11 mouse cellular contexts compared by ENCODE assay signal in the genomic region with DNA sequence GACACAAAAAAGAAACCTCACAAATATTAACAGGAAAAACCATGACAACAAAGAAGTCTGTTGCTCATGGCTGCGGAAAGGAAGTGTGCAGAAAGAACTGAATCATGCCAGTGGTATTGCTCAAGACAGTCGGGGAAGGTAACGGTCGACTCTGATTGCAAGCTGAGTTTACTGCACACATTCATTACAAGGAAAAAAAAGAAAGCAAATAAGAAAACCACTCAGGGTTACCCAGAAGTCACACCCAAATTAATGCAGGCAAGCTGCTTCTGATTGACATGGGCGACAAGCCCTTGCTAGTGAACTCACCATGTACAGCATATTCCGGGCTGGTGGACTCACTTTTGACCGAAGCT. TPM values are rescaled to one million over a fixed set of nuclear protein-coding genes. Genes with fewer than 3 reads are reported as not detected.
DNase-seq lines count a peak whose midpoint lies in the region; ATAC-seq lines count a peak whose summit lies in the region.
"Had no signal": no experiment of that assay in that cellular context is flagged by ENCODE, and none has a peak within 500 bp of the region (broad histone marks: within the 10 kb centered on the region; RNA-seq: fewer than 3 reads in every experiment).

No protein-coding gene starts in this region.

- no peaks in the 10 kb centered on the region for H3K27me3 ChIP-seq in intestine, embryonic 15.5 days (replicated peaks)
- no peaks in the 10 kb centered on the region for H3K27me3 ChIP-seq in midbrain, embryonic 11.5 days (ENCODE audit: control insufficient read depth, insufficient read depth, low read length)
- H3K27me3 ChIP-seq: midbrain, embryonic 12.5 days had no signal

- peak; percentile 22 for DNase-seq in 3T3-L1 (ENCODE audit: low read depth, low spot score)
- DNase-seq in CD4-positive, CD25-positive, alpha-beta regulatory T cell, adult 2 months (ENCODE audit: low read depth, low spot score) = peak; percentile 61
- no peak for DNase-seq in midbrain, embryonic 11.5 days (ENCODE audit: low spot score, missing footprints)
- DNase-seq in embryo, embryonic 10 days (ENCODE audit: low spot score) = no peak
- no peak for DNase-seq in ovary, postnatal 14 days (ENCODE audit: low spot score)
- DNase-seq: gastrocnemius, postnatal 10 days had no signal

- 73% methylated on average over 7 of the region's 7 CpGs for WGBS in intestine, embryonic 15.5 days
- 95% methylated on average over 7 of the region's 7 CpGs for WGBS in midbrain, embryonic 11.5 days

- no peaks in the 10 kb centered on the region for H3K9me3 ChIP-seq in intestine, embryonic 15.5 days
- no peaks in the 10 kb centered on the region for H3K9me3 ChIP-seq in midbrain, embryonic 11.5 days (ENCODE audit: control insufficient read depth, low read length)
- H3K9me3 ChIP-seq: hindbrain, embryonic 10.5 days; midbrain, embryonic 12.5 days had no signal

- peak; percentile 63 for ATAC-seq in intestine, embryonic 15.5 days
- peak; percentile 55 for ATAC-seq in megakaryocyte-erythroid progenitor cell, adult 5-6 weeks (replicated peaks; ENCODE audit: low FRiP score, low TSS enrichment, poor library complexity, severe bottlenecking)
- ATAC-seq in midbrain, embryonic 11.5 days (ENCODE audit: low FRiP score) = no peak

- H3K4me2 ChIP-seq in intestine, embryonic 15.5 days (replicated peaks) = 0 out of 2 replicates have a peak overlapping the region, but pooled peaks have one; percentile 14
- H3K4me2 ChIP-seq in midbrain, embryonic 11.5 days = no peak overlapping the region
- H3K4me2 ChIP-seq: midbrain, embryonic 12.5 days had no signal

- H3K4me3 ChIP-seq in intestine, embryonic 15.5 days (replicated peaks) = no peak overlapping the region
- no peak overlapping the region for H3K4me3 ChIP-seq in midbrain, embryonic 11.5 days (ENCODE audit: low read depth, low read length)
- H3K4me3 ChIP-seq: hindbrain, embryonic 10.5 days; layer of hippocampus, adult 2 months; midbrain, embryonic 12.5 days had no signal

- H3K4me1 ChIP-seq in intestine, embryonic 15.5 days (replicated peaks) = no peaks in the 10 kb centered on the region
- H3K4me1 ChIP-seq in midbrain, embryonic 11.5 days (ENCODE audit: control insufficient read depth, insufficient read depth, low read length) = no peaks in the 10 kb centered on the region
- H3K4me1 ChIP-seq: hindbrain, embryonic 10.5 days; midbrain, embryonic 12.5 days had no signal

- 0 out of 2 replicates have a peak overlapping the region, but pooled peaks have one; percentile 3 for H3K27ac ChIP-seq in intestine, embryonic 15.5 days
- H3K27ac ChIP-seq in midbrain, embryonic 11.5 days (ENCODE audit: low read depth, low read length) = no peak overlapping the region
- H3K27ac ChIP-seq: hindbrain, embryonic 10.5 days; layer of hippocampus, adult 2 months; midbrain, embryonic 12.5 days had no signal

- no peaks in the 10 kb centered on the region for H3K36me3 ChIP-seq in intestine, embryonic 15.5 days
- no peaks in the 10 kb centered on the region for H3K36me3 ChIP-seq in midbrain, embryonic 11.5 days (ENCODE audit: control insufficient read depth, insufficient read depth, low read length)
- H3K36me3 ChIP-seq: hindbrain, embryonic 10.5 days; midbrain, embryonic 12.5 days had no signal

- no peak overlapping the region for H3K9ac ChIP-seq in intestine, embryonic 15.5 days
- H3K9ac ChIP-seq in midbrain, embryonic 11.5 days (ENCODE audit: low read length) = no peak overlapping the region
- H3K9ac ChIP-seq: midbrain, embryonic 12.5 days had no signal

RNA-seq across cellular contexts. Expression of a gene that starts 5.9 kb away (rescaled TPM):
- 13.1 and 13.7 TPM in 2 replicates for polyA plus RNA-seq in intestine, embryonic 15.5 days (2015; fragmentation: Nextera tagmentation; extraction: Ambion mirVana)
- total RNA-seq in megakaryocyte-erythroid progenitor cell, adult 5-6 weeks (2014; fragmentation: Nextera tagmentation) = 15.4 and 18.4 TPM in 2 replicates
- total RNA-seq in megakaryocyte-erythroid progenitor cell, adult 5-6 weeks (2017) = 21.0 and 54.2 TPM in 2 replicates
- polyA plus RNA-seq in midbrain, embryonic 11.5 days (2014; fragmentation: Nextera tagmentation; extraction: Ambion mirVana) = 0.49 and 0.57 TPM in 2 replicates

RNA-seq across cellular contexts. Expression of a gene that starts 24.1 kb away (rescaled TPM):
- 37.1 and 43.0 TPM in 2 replicates for polyA plus RNA-seq in intestine, embryonic 15.5 days (2015; fragmentation: Nextera tagmentation; extraction: Ambion mirVana)
- total RNA-seq in megakaryocyte-erythroid progenitor cell, adult 5-6 weeks (2014; fragmentation: Nextera tagmentation) = 46.6 and 62.5 TPM in 2 replicates
- total RNA-seq in megakaryocyte-erythroid progenitor cell, adult 5-6 weeks (2017) = 66.1 and 67.9 TPM in 2 replicates
- polyA plus RNA-seq in midbrain, embryonic 11.5 days (2014; fragmentation: Nextera tagmentation; extraction: Ambion mirVana) = 69.0 and 82.0 TPM in 2 replicates

Comparison
In these comparisons a context has a peak if more than half of its experiments do, and no peak if none do; other contexts are left out.
1. DNase-seq: peak in 3T3-L1 (single experiment) and CD4-positive, CD25-positive, alpha-beta regulatory T cell, adult 2 months (single experiment); none in midbrain, embryonic 11.5 days (single experiment), embryo, embryonic 10 days (single experiment) and ovary, postnatal 14 days (single experiment).